Mouse (Mus musculus) forebrain, embryonic 13.5 days (tissue): ENCODE measurements around the gene Gls. TPM values are rescaled to one million over a fixed set of nuclear protein-coding genes. Genes with fewer than 3 reads are reported as not detected.
A peak's percentile ranks its signal among the peaks of the same experiment; 100 is the strongest.

Experiments
- ATAC-seq: fragments of 200-750 bp; cut with Nextera tagmentation; 2 replicates; pipeline ENCODE4 v1.8.0; 2017
- H3K27ac ChIP-seq: fragments of 300-500 bp; sonication (generic); 2 replicates; pipeline ENCODE4 v1.5.1; 2015; ENCODE audit warnings: inconsistent platforms, mild to moderate bottlenecking, moderate library complexity
- H3K27me3 ChIP-seq: fragments of 300-500 bp; sonication (generic); 2 replicates; pipeline ENCODE4 v1.6.1; 2015; ENCODE audit warnings: mild to moderate bottlenecking, inconsistent platforms
- H3K36me3 ChIP-seq: fragments of 300-500 bp; sonication (generic); 2 replicates; pipeline ENCODE4 v1.6.1; 2015; ENCODE audit warnings: mild to moderate bottlenecking, inconsistent platforms; ENCODE audit not compliant: poor library complexity, severe bottlenecking
- H3K4me1 ChIP-seq: fragments of 300-500 bp; sonication (generic); 2 replicates; pipeline ENCODE4 v1.6.1; 2015; ENCODE audit warnings: inconsistent platforms
- H3K4me2 ChIP-seq: fragments of 300-500 bp; sonication (generic); 2 replicates; pipeline ENCODE4 v1.6.1; 2015; ENCODE audit warnings: inconsistent platforms, mild to moderate bottlenecking, moderate library complexity
- H3K4me3 ChIP-seq: fragments of 300-500 bp; sonication (generic); 2 replicates; pipeline ENCODE4 v1.5.1; 2015; ENCODE audit warnings: mild to moderate bottlenecking, inconsistent platforms
- H3K9ac ChIP-seq: fragments of 300-500 bp; sonication (generic); 2 replicates; pipeline ENCODE4 v1.6.1; 2015; ENCODE audit warnings: mild to moderate bottlenecking, inconsistent platforms
- H3K9me3 ChIP-seq: fragments of 300-500 bp; sonication (generic); replicated peaks from 2 replicates; pipeline ENCODE4 v1.6.1; 2016; ENCODE audit warnings: inconsistent platforms
- WGBS: fragments of 180-500 bp; shearing (Covaris S2); methylation state at CpG from one replicate; pipeline ENCODE4 v1.1.7; 2015; 5-methylcytosine and 5-hydroxymethylcytosine counted together
- polyA plus RNA-seq: library from polyadenylated mRNA; unstranded; fragments of >200 nt; fragmentation: Nextera tagmentation; extraction: Ambion mirVana; gene quantifications from 2 replicates; pipeline ENCODE4 v1.2.1, GENCODE M21; 2015

The Gls gene
- polyA plus RNA-seq, 1 experiment from 2014 or later: 23.6 TPM

DNA sequence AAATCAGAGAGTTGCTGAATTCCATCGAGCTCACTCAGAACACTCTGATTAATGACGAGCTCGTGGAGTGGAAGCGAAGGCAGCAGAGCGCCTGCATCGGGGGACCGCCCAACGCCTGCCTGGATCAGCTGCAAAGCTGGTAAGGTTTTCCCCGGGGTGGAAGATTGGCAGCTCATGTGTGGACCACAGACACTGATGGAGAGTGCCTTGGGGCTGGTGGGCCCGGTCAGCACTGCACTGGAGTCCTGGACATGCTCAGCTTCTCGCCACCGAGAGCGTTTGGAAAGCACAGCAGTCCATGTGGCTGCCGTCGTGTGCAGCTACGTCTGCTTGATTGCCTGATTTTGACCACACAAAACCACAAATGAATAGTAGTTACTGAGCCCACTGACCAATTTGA is 95.7 kb downstream of the Gls start:
- no peak overlapping the region for H3K9ac ChIP-seq
- no peaks in the 10 kb centered on the region for H3K9me3 ChIP-seq
- H3K27ac ChIP-seq: no peak overlapping the region
- no peaks in the 10 kb centered on the region for H3K27me3 ChIP-seq
- H3K4me2 ChIP-seq: no peak overlapping the region
- ATAC-seq: no peak
- no peak overlapping the region for H3K4me3 ChIP-seq
- WGBS: 83% methylated on average over 16 of the region's 16 CpGs
- no peaks in the 10 kb centered on the region for H3K4me1 ChIP-seq
- H3K36me3 ChIP-seq: peaks cover 13% of the 10 kb centered on the region; the same call in 1 of the 2 replicates

DNA sequence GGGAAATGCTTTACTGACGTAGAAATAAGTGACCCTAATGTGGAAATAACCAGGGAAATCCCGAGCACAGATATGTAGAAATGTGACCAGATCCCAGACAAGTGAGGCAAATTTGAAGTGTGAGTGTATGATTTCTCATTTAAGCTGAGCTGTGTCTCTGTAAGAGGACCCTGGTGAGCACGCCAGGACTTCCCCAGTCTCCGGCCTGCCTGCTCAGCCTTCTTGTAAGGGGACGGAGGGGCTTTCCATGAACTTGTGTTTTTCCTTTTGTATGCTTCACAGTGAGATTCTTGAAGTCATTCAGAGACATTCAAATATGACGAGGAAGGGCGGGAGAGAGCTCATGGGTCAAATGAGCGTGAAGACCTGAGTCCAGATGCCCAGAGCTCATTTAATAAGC is 99.8 kb downstream of the Gls start:
- H3K4me1 ChIP-seq: 0 out of 2 replicates have a peak, but pooled peaks cover 2% of the 10 kb centered on the region
- H3K9ac ChIP-seq: no peak overlapping the region
- H3K27ac ChIP-seq: no peak overlapping the region
- ATAC-seq: no peak
- no peak overlapping the region for H3K4me3 ChIP-seq
- 84% methylated on average over 8 of the region's 8 CpGs for WGBS
- peaks cover 13% of the 10 kb centered on the region; the same call in 1 of the 2 replicates for H3K36me3 ChIP-seq
- H3K4me2 ChIP-seq: no peak overlapping the region
- H3K27me3 ChIP-seq: no peaks in the 10 kb centered on the region
- H3K9me3 ChIP-seq: no peaks in the 10 kb centered on the region

DNA sequence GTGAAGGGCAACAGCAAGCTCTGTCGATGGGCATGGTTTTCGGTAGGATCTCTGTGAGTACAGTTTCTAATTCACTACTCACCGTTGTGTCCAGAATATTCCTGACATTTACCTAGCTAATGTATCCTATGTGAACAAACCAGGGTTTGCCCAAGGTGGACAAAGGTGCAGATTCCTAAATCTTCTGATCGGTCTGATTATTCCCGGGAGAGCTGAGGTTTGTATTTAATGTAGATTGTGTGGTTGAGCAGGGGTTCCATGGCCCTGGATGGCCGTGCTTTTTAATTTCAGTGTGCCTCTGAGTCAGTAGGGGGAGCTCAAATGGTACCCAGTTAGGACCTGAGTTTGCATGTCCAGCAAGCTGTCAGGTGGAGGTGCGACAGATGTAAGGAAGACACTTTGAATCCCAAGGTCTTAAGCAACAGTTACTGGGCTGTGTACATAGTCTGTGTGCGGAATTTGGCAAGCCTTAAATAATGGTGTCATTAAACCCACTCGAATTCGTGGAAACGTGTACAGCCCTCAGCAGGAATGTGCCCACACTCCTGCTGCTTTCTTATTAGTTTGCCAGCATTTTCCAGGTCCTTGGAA is 101.2 kb downstream of the Gls start:
- Histone ChIP-seq H3K9me3 (no peaks in the 10 kb centered on the region), H3K36me3 (peaks cover 12% of the 10 kb centered on the region), H3K27me3 (no peaks in the 10 kb centered on the region), H3K4me2 (no peak overlapping the region), H3K4me1 (0 out of 2 replicates have a peak, but pooled peaks cover 2% of the 10 kb centered on the region), H3K27ac (no peak overlapping the region), H3K4me3 (no peak overlapping the region), H3K9ac (no peak overlapping the region)
- WGBS: 85% methylated on average over 11 of the region's 11 CpGs
- ATAC-seq: no peak

DNA sequence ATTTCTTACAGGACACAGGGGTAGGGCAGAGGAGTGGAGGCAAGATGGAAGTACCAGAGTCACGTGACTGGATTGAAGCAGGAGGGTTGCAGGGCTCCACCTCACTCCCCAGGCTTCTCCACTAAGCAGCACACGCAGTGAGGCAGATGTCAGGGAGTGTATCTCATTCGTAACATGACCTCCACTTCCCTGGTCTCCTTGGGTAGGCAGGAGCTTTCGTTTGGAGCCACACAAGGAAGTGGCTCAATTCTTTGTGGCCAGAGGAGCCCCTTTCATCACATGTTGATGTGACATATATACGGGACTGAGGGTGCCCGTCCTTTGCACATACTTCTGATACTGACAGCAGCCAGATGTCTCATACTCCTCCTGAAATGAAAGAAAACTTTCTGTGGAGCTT is 103.2 kb downstream of the Gls start:
- Histone ChIP-seq H3K9me3 (no peaks in the 10 kb centered on the region), H3K4me2 (no peak overlapping the region), H3K4me3 (no peak overlapping the region), H3K4me1 (0 out of 2 replicates have a peak, but pooled peaks cover 2% of the 10 kb centered on the region), H3K27ac (no peak overlapping the region), H3K27me3 (no peaks in the 10 kb centered on the region), H3K36me3 (peaks cover 17% of the 10 kb centered on the region), H3K9ac (no peak overlapping the region)
- 73% methylated on average over 6 of the region's 6 CpGs for WGBS
- ATAC-seq: no peak

DNA sequence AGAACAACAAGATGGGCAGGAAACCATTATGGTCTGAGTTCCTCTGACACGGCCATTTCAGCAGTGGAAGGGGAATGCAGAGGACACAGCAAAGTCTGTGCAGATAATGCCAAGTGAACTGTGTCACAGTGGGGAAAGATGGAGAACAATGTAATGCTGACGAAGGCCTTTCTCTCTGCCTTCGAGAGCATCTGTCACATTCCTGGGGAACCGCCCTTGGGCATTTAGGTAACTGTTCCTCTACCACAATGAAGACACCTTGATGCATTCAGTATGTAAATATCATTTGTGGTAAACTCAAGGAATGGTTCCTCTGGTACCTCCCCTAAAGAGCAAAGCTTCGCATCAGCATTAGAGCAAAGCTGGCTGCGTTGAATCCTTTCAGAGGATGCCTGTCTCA is 105.7 kb downstream of the Gls start:
- Histone ChIP-seq H3K9ac (no peak overlapping the region), H3K4me3 (no peak overlapping the region), H3K9me3 (no peaks in the 10 kb centered on the region), H3K27ac (no peak overlapping the region), H3K36me3 (peaks cover 11% of the 10 kb centered on the region), H3K4me2 (no peak overlapping the region), H3K27me3 (no peaks in the 10 kb centered on the region), H3K4me1 (0 out of 2 replicates have a peak, but pooled peaks cover 2% of the 10 kb centered on the region)
- ATAC-seq: no peak
- 92% methylated on average over 6 of the region's 6 CpGs for WGBS

DNA sequence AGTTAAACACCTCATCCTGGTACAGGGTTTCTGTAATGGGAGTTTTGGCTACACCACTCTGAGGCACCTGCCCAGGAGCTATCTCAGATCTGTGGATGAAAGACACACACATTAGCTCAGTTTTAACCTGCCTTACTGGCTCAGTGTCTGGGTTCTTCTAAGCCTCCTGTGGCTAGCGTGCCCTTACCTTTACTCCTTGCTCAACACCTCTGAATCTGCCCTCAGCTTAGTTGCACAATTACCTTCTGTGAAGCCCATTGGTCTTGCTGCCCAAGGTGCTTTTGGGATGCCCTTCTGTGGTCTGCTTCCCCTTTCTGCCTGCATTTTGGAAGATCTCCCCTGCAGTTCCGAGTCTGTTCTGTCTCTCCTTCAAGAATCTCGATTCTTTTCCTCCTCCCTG is 108.2 kb downstream of the Gls start:
- H3K9ac ChIP-seq: no peak overlapping the region
- H3K9me3 ChIP-seq: no peaks in the 10 kb centered on the region
- no peak overlapping the region for H3K4me3 ChIP-seq
- H3K27me3 ChIP-seq: no peaks in the 10 kb centered on the region
- WGBS: 72% methylated on average over 3 of the region's 3 CpGs
- peaks cover 11% of the 10 kb centered on the region for H3K4me1 ChIP-seq
- peaks cover 11% of the 10 kb centered on the region for H3K36me3 ChIP-seq
- no peak overlapping the region for H3K4me2 ChIP-seq
- ATAC-seq: no peak
- H3K27ac ChIP-seq: no peak overlapping the region

DNA sequence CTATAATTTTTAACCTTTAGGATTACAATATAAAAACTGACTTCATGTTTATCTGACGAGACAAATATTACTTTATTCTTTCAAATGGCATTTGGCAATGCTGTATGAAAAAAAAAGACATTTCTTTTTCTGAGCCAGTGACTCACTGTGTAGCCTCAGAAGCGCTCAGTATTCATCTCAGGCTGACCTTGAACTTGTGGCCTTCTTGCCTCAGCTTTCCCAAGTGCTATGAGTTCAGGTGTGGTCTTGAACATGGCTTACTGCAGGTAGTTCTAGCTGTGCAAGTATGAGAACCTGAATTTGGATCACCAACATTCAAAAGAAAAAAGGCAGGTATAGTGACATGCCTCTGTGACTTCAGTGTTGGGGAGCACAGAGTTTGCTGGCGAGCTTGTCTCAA is 112.0 kb downstream of the Gls start:
- 87% methylated on average over 3 of the region's 3 CpGs for WGBS
- H3K9ac ChIP-seq: no peak overlapping the region

DNA sequence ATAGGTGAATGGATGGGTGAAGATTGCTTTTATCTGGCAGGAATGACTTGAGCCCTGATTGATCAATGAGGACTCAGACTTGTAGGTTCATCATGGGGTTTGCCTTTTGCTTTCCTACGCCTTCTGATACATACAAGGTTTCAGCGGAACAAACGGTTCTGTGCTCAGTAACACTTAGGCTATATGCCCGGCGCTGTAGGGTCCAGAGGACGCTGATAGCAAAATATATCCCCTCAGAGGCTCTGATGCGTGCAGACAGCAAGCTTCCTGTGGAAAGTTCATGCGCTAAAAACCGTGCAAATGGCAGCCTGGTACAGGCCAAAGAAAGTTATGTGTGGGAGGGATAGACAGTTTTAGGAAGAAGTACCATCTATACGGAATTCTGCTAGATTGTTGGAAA is 112.8 kb downstream of the Gls start:
- Histone ChIP-seq H3K4me1 (peaks cover 10% of the 10 kb centered on the region), H3K4me3 (peak overlapping the region; percentile 84), H3K9ac (peak overlapping the region; percentile 77; the same call in 1 of the 2 replicates), H3K27ac (no peak overlapping the region), H3K9me3 (no peaks in the 10 kb centered on the region), H3K4me2 (peak overlapping the region; percentile 77), H3K27me3 (no peaks in the 10 kb centered on the region), H3K36me3 (no peaks in the 10 kb centered on the region; the same call in 1 of the 2 replicates)
- WGBS: 35% methylated on average over 10 of the region's 10 CpGs
- no peak for ATAC-seq

More for the DNA sequence above, 112.0 kb downstream of the Gls start:
- no peaks in the 10 kb centered on the region for H3K9me3 ChIP-seq
- H3K4me3 ChIP-seq: no peak overlapping the region
- no peak overlapping the region for H3K4me2 ChIP-seq
- peaks cover 10% of the 10 kb centered on the region for H3K4me1 ChIP-seq
- H3K27me3 ChIP-seq: no peaks in the 10 kb centered on the region
- no peak overlapping the region for H3K27ac ChIP-seq
- H3K36me3 ChIP-seq: no peaks in the 10 kb centered on the region; the same call in 1 of the 2 replicates
- no peak for ATAC-seq

DNA sequence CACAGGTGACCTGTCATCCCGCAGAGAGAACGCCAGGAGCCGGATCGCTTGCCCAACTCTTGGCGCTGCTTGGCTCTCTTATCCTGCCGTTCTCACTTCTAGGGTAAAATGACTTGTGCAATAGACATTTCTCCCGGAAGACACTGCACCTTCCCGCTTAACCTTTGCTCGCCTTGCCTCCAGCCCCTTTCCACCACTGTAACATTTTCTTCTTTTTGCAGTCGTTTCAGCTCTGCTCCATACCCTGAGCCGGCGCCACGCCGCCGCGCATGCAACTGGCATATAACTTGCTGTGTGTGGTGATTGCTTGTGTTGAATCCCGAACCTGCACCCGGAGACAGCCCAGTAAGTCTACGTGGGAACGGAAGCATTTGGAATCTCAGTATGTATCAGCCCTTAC is 113.3 kb downstream of the Gls start:
- peak overlapping the region; percentile 77 for H3K9ac ChIP-seq
- H3K4me1 ChIP-seq: peaks cover 10% of the 10 kb centered on the region
- peak overlapping the region; percentile 77 for H3K4me2 ChIP-seq
- peak; percentile 39 for ATAC-seq
- H3K27me3 ChIP-seq: no peaks in the 10 kb centered on the region
- H3K9me3 ChIP-seq: no peaks in the 10 kb centered on the region
- WGBS: 1% methylated on average over 20 of the region's 20 CpGs
- no peaks in the 10 kb centered on the region; the same call in 1 of the 2 replicates for H3K36me3 ChIP-seq
- H3K27ac ChIP-seq: no peak overlapping the region
- H3K4me3 ChIP-seq: peak overlapping the region; percentile 84

DNA sequence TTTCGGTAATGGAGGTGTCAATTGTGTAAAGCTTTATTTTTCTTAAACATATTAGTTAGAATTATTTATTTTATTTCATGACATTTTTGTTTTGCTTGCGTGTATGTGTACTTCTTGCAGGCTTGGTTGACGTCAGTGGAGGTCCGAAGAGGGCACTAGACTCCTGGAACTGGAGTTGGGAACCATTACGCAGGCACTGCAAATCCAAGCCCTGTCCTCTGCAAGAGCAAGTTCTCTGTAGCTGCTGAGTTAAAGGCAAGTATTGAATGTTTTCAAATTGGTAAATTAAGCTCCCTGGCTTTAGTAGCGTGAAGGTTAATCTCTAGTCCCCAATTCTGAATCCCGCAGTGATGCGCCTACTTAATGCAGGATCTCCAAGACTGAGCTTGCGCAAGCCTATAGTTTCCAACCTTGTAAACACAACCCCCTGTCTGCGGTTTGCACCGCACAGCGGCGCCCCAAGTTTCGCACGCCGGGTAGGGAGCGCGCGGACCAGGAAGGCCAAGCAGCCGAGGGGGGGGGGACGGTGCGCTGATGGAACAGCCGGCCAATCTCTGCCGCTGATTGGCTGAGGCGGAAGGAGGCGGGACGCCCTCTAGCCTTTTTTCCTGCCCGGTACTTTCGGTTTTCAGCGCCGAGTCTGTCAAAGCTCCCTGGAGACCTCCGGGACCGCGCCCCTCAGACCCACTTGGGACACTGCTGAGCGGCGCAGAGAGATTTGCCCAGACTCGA is 114.0 kb downstream of the Gls start, which contains the start of gene Stat1:
Stat1 (plus strand) TSS at position 581 of the 732 bp plus-strand sequence.
- ATAC-seq: peak; percentile 97
- Histone ChIP-seq H3K36me3 (no peaks in the 10 kb centered on the region), H3K4me2 (peak within 1 kb of the TSS; percentile 77), H3K4me1 (peaks cover 10% of the 10 kb centered on the region), H3K9me3 (no peaks in the 10 kb centered on the region), H3K4me3 (peak within 1 kb of the TSS; percentile 84), H3K27me3 (no peaks in the 10 kb centered on the region), H3K27ac (peak within 1 kb of the TSS; percentile 53; the same call in 1 of the 2 replicates), H3K9ac (peak within 1 kb of the TSS; percentile 77)
- WGBS: 4% methylated on average over 37 of the region's 37 CpGs

DNA sequence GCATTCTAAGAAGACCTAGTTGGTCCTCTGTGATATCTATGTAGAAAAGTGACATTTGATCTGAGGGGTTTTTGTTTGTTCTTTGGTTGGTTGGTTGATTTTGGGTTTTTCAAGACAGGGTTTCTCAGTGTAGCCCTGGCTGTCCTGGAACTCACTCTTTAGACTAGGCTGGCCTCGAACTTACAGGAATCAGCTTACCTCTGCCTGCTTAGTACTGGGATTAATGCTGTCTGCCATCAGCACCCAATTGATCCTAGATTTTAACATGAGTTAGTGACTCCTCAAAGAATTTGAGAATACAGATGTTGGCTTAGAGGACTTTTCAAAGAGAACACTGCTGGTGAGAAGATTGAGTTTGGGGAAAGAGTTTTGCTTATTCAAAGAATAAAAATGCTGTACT is 115.3 kb downstream of the Gls start:
- Histone ChIP-seq H3K4me1 (peaks cover 14% of the 10 kb centered on the region), H3K4me2 (no peak overlapping the region), H3K4me3 (no peak overlapping the region), H3K9me3 (no peaks in the 10 kb centered on the region), H3K27me3 (no peaks in the 10 kb centered on the region), H3K36me3 (no peaks in the 10 kb centered on the region), H3K9ac (no peak overlapping the region), H3K27ac (no peak overlapping the region)
- no peak for ATAC-seq
- WGBS: 92% methylated on average over 1 of the region's 1 CpGs

DNA sequence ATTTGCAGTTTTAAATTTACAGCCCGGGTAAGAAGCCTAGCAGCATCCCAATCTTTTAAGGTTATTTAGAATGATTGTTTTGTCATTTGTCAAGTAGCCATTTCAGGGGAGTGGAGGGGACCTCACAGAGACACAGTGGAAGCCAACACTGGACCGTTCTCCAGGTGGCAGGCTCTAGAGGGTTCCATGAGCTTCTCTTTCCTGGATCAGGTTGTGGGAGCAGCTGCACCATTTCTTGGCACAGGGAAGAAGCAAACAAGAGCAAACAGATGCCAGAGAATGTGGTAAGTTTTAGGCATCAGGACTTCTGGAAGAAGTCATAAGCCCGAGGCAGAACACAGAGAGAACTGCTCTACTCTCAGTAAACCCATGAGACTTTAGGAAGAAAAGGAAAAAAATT is 116.6 kb downstream of the Gls start:
- H3K27me3 ChIP-seq: no peaks in the 10 kb centered on the region
- peaks cover 14% of the 10 kb centered on the region for H3K4me1 ChIP-seq
- H3K9me3 ChIP-seq: no peaks in the 10 kb centered on the region
- no peak overlapping the region for H3K27ac ChIP-seq
- H3K36me3 ChIP-seq: no peaks in the 10 kb centered on the region
- no peak for ATAC-seq
- no peak overlapping the region for H3K4me3 ChIP-seq
- H3K9ac ChIP-seq: no peak overlapping the region
- WGBS: 77% methylated on average over 3 of the region's 3 CpGs
- H3K4me2 ChIP-seq: no peak overlapping the region
